In the genomic region with DNA sequence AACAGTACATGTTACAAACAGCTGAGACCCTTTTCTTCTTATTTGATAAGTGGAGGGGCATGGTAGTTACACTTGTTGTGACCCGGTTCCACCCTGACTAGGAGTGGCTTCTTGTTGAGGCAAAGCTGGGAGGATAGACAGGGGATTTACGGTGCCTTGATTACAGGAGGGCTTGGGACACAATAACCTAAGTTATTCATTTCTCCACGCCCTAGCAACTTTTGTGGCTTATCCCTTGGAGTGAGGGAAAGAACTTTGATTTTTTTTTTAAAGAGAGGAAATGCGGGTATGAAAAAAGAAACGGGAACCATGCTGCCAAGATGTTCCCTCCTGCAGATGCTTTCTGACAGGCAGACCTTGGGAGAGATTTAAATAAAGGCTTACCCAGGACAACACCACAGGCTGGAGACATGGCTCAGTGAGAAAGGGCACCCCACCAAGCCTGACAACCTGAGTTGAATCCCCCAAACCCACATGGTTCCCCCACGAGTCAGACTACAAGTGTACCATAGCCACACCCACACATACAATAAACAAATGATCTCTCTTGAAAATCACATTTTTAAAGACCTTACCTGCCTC, we compare ENCODE assay signal across 28 mouse cellular contexts. TPM values are rescaled to one million over a fixed set of nuclear protein-coding genes. Genes with fewer than 3 reads are reported as not detected.
DNase-seq lines count a peak whose midpoint lies in the region; ATAC-seq and TF ChIP-seq lines count a peak whose summit lies in the region.
"Had no signal": no experiment of that assay in that cellular context is flagged by ENCODE, and none has a peak within 500 bp of the region (broad histone marks: within the 10 kb centered on the region; RNA-seq: fewer than 3 reads in every experiment).

No protein-coding gene starts in this region.

- H3K9me3 ChIP-seq in stomach, embryonic 15.5 days, result no peaks in the 10 kb centered on the region
- H3K9me3 ChIP-seq in hindbrain, embryonic 11.5 days (ENCODE audit: control insufficient read depth, low read length), result no peaks in the 10 kb centered on the region
- H3K9me3 ChIP-seq: embryonic facial prominence, embryonic 10.5 days; embryonic facial prominence, embryonic 13.5 days; forebrain, embryonic 12.5 days; forebrain, embryonic 15.5 days had no signal

- H3K4me2 ChIP-seq in stomach, embryonic 15.5 days, result no peak overlapping the region
- no peak overlapping the region for H3K4me2 ChIP-seq in hindbrain, embryonic 11.5 days (replicated peaks; ENCODE audit: low read depth, low read length)
- H3K4me2 ChIP-seq: embryonic facial prominence, embryonic 13.5 days; forebrain, embryonic 12.5 days; forebrain, embryonic 15.5 days; heart, embryonic 11.5 days; hindbrain, embryonic 14.5 days had no signal

- no peak for TF ChIP-seq POLR2A in kidney, adult 2 months (IDR thresholded peaks at IDR 0.05; ENCODE audit: low read depth, low read length)

- H3K4me1 ChIP-seq in kidney, adult 2 months (ENCODE audit: control insufficient read depth, insufficient read depth, low read length), result no peaks in the 10 kb centered on the region
- H3K4me1 ChIP-seq in stomach, embryonic 15.5 days, result no peaks in the 10 kb centered on the region
- 0 out of 2 replicates have a peak, but pooled peaks cover 2% of the 10 kb centered on the region for H3K4me1 ChIP-seq in hindbrain, embryonic 11.5 days (replicated peaks; ENCODE audit: control insufficient read depth, insufficient read depth, low read length)
- H3K4me1 ChIP-seq: forebrain, embryonic 15.5 days had no signal

- ATAC-seq in Patski, result peak; percentile 54
- ATAC-seq in stomach, embryonic 15.5 days (ENCODE audit: insufficient read depth, low FRiP score, low read depth), result no peak
- no peak for ATAC-seq in hindbrain, embryonic 11.5 days (ENCODE audit: low FRiP score)
- ATAC-seq: activated CD4-positive, CD25-positive, alpha-beta regulatory T cell, adult 4 months; forebrain, embryonic 15.5 days; hindbrain, postnatal 0 days; inflammation-experienced regulatory T-cells, adult 6 months had no signal

- H3K9ac ChIP-seq in stomach, embryonic 15.5 days, result no peak overlapping the region
- H3K9ac ChIP-seq in hindbrain, embryonic 11.5 days (ENCODE audit: low read depth, low read length), result no peak overlapping the region
- H3K9ac ChIP-seq: embryonic facial prominence, embryonic 13.5 days; forebrain, embryonic 12.5 days; forebrain, embryonic 15.5 days; hindbrain, embryonic 14.5 days had no signal

- no peaks in the 10 kb centered on the region for H3K27me3 ChIP-seq in kidney, adult 2 months (replicated peaks; ENCODE audit: control insufficient read depth, insufficient read depth, low read length)
- no peaks in the 10 kb centered on the region for H3K27me3 ChIP-seq in Patski
- H3K27me3 ChIP-seq in stomach, embryonic 15.5 days (replicated peaks), result no peaks in the 10 kb centered on the region
- no peaks in the 10 kb centered on the region for H3K27me3 ChIP-seq in hindbrain, embryonic 11.5 days (ENCODE audit: control insufficient read depth, insufficient read depth, low read length)
- H3K27me3 ChIP-seq: CH12.LX; embryonic facial prominence, embryonic 13.5 days; forebrain, embryonic 12.5 days; forebrain, embryonic 15.5 days had no signal

- CTCF ChIA-PET in Patski (lab: Charles Lee), result no interaction called here

- H3K4me3 ChIP-seq in kidney, adult 2 months (ENCODE audit: insufficient read depth, low read depth, low read length), result no peak overlapping the region
- no peak overlapping the region for H3K4me3 ChIP-seq in stomach, embryonic 15.5 days (replicated peaks)
- H3K4me3 ChIP-seq in hindbrain, embryonic 11.5 days (ENCODE audit: low read depth, low read length), result no peak overlapping the region
- H3K4me3 ChIP-seq: embryonic facial prominence, embryonic 10.5 days; embryonic facial prominence, embryonic 13.5 days; erythroblast, embryonic 14.5 days; forebrain, embryonic 12.5 days; forebrain, embryonic 15.5 days had no signal

- in situ Hi-C loops in Patski (cut with MboI; ENCODE audit: low pct_unique_long_range_greater_than_20kb), result no loop called here

- H3K36me3 ChIP-seq in kidney, adult 2 months (ENCODE audit: control insufficient read depth, insufficient read depth, low read length), result no peaks in the 10 kb centered on the region
- no peaks in the 10 kb centered on the region for H3K36me3 ChIP-seq in stomach, embryonic 15.5 days
- H3K36me3 ChIP-seq in hindbrain, embryonic 11.5 days (ENCODE audit: control insufficient read depth, insufficient read depth, low read length), result no peaks in the 10 kb centered on the region
- H3K36me3 ChIP-seq: embryonic facial prominence, embryonic 13.5 days; forebrain, embryonic 12.5 days; forebrain, embryonic 15.5 days; G1E had no signal

- no peak overlapping the region for H3K27ac ChIP-seq in kidney, adult 2 months (ENCODE audit: insufficient read depth, low read depth, low read length)
- peak overlapping the region; percentile 3; the same call in 1 of the 2 replicates for H3K27ac ChIP-seq in stomach, embryonic 15.5 days
- no peak overlapping the region for H3K27ac ChIP-seq in hindbrain, embryonic 11.5 days (ENCODE audit: low read depth, low read length)
- H3K27ac ChIP-seq: embryonic facial prominence, embryonic 10.5 days; embryonic facial prominence, embryonic 13.5 days; forebrain, embryonic 12.5 days; forebrain, embryonic 15.5 days; hindbrain, embryonic 14.5 days; hindbrain, postnatal 0 days had no signal

- TF ChIP-seq CTCF in kidney, adult 2 months (conservative IDR thresholded peaks at IDR 0.05; ENCODE audit: insufficient read depth, insufficient read length, low read depth, low read length), result no peak
- TF ChIP-seq CTCF in Patski (IDR thresholded peaks at IDR 0.05), result no peak

- POLR2A ChIA-PET in Patski (lab: Charles Lee), result no interaction called here

- 30% methylated on average over 6 of the region's 6 CpGs for WGBS in kidney, adult 2 months
- WGBS in stomach, embryonic 15.5 days, result 63% methylated on average over 6 of the region's 6 CpGs
- 70% methylated on average over 6 of the region's 6 CpGs for WGBS in hindbrain, embryonic 11.5 days

- peak; percentile 13 for DNase-seq in kidney, adult 2 months
- no peak for DNase-seq in kidney, postnatal 10 days
- no peak for DNase-seq in Patski (ENCODE audit: low read depth, low spot score)
- DNase-seq in urinary bladder, postnatal 36 days (ENCODE audit: low spot score in 2 of 2), result no peak
- no peak for DNase-seq in hindbrain, embryonic 11.5 days (ENCODE audit: low spot score)
- DNase-seq: adrenal gland, adult 8-10 months; adrenal gland, postnatal 25 days; B cell, adult 2 months; cerebellum, adult 11-12 months; cerebellum, adult 8-10 months; cerebellum, postnatal 10 days; cerebellum, postnatal 36 days; embryo, embryonic 11 days; gastrocnemius, postnatal 25 days; heart, adult 18-20 months had no signal

RNA-seq across cellular contexts. Expression of gene Bcat1, which starts 20.6 kb away (rescaled TPM):
- 10.0 and 10.2 TPM in 2 replicates for polyA plus RNA-seq in kidney, adult 2 months (2012; rRNA removed)
- 57.1 TPM for polyA plus RNA-seq in Patski (2021)
- 6.6 and 11.8 TPM in 2 replicates for polyA plus RNA-seq in stomach, embryonic 15.5 days (2015; fragmentation: Nextera tagmentation; extraction: Ambion mirVana)
- 116 and 135 TPM in 2 replicates for polyA plus RNA-seq in hindbrain, embryonic 11.5 days (2014; fragmentation: Nextera tagmentation; extraction: Ambion mirVana)
- polyA plus RNA-seq: erythroblast, embryonic 14.5 days; G1E had no signal
